Mouse (Mus musculus): ENCODE measurements around the gene AI597479. TPM values are rescaled to one million over a fixed set of nuclear protein-coding genes. Genes with fewer than 3 reads are reported as not detected.

The AI597479 gene
- polyA plus RNA-seq, 1 experiment from 2014 or later = 32.6 TPM

DNA sequence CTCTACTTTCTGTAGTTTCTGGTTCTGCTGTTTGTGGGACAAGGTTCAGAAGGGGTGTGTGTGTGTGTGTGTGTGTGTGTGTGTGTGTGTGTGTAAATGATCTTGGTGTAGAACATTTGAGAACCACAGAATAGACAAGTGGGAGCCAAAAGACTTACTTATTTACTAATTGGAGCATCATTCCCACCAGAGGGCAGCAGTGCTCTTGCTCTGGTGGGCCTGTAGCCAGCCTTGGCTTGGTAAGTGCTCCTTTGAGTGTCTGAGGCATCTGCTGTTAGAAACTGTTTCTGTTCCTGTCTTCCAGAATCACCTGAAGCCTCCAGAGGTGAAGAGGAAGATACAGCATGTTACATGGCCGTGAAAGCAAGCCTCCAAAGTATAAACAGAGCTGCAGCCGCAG, 14.4 kb downstream of the AI597479 start:
- no peak overlapping the region for H3K27ac ChIP-seq (ENCODE audit: low read length)
- no peaks in the 10 kb centered on the region for H3K4me1 ChIP-seq (replicated peaks; ENCODE audit: control insufficient read depth, insufficient read depth, low read length)
- no peaks in the 10 kb centered on the region for H3K9me3 ChIP-seq (ENCODE audit: control insufficient read depth, low read length)
- H3K36me3 ChIP-seq (ENCODE audit: control insufficient read depth, insufficient read depth, low read length) = peaks cover 24% of the 10 kb centered on the region
- no peak overlapping the region for H3K9ac ChIP-seq (ENCODE audit: low read length)
- 0 out of 2 replicates have a peak, but pooled peaks have one; percentile 34 for ATAC-seq (ENCODE audit: low read depth)
- no peak overlapping the region for H3K4me3 ChIP-seq (ENCODE audit: low read length)
- 88% methylated on average over 2 of the region's 2 CpGs for WGBS
- no peak overlapping the region for H3K4me2 ChIP-seq (ENCODE audit: low read depth, low read length)
- H3K27me3 ChIP-seq (ENCODE audit: control insufficient read depth, insufficient read depth, low read depth, low read length) = no peaks in the 10 kb centered on the region

DNA sequence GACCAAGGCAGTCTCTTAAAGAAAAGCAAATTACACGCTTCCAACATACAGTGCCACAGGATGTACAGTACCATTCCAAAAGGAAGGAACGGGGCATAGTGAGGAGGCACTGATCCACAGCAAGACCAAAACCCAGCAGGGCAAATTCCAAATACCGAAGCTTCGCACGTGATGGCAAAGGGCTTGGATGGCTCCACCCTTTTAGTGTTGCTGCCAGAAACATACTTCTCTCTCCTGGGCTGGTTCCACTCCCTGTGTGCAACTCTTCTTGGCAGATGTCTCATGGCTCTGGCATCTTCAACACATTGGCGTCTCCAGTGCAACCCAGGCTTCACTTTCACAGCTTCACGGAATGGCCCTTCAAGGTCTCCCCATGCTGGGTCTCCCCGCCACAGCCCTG, 18.9 kb downstream of the AI597479 start:
- Histone ChIP-seq H3K27ac (ENCODE audit: low read length) (no peak overlapping the region), H3K9ac (ENCODE audit: low read length) (no peak overlapping the region), H3K9me3 (ENCODE audit: control insufficient read depth, low read length) (no peaks in the 10 kb centered on the region), H3K4me2 (ENCODE audit: low read depth, low read length) (no peak overlapping the region), H3K4me3 (ENCODE audit: low read length) (no peak overlapping the region), H3K27me3 (ENCODE audit: control insufficient read depth, insufficient read depth, low read depth, low read length) (no peaks in the 10 kb centered on the region), H3K4me1 (replicated peaks; ENCODE audit: control insufficient read depth, insufficient read depth, low read length) (no peaks in the 10 kb centered on the region), H3K36me3 (ENCODE audit: control insufficient read depth, insufficient read depth, low read length) (peaks cover 24% of the 10 kb centered on the region)
- ATAC-seq (ENCODE audit: low read depth) = no peak
- WGBS = 92% methylated on average over 8 of the region's 8 CpGs

DNA sequence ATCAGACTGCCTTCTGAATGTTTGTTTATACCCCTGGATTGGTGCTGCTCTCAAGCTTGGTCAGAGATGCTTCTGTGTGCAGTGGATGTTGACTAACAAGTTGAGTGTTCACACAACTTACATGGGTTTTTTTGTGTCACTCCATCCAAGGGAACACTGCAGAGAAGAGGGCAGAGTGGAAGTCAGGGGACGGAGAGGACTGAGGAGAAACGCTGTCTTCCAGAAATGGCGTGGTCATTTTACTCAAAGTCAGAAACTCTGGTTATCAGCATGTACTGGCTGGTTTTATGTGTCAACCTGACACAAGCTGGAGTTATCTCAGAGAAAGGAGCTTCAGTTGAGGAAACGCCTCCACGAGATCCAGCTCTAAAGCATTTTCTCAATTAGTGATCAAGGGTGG, 22.4 kb downstream of the AI597479 start:
- no peaks in the 10 kb centered on the region for H3K4me1 ChIP-seq (replicated peaks; ENCODE audit: control insufficient read depth, insufficient read depth, low read length)
- no peak overlapping the region for H3K4me2 ChIP-seq (ENCODE audit: low read depth, low read length)
- no peak overlapping the region for H3K27ac ChIP-seq (ENCODE audit: low read length)
- H3K4me3 ChIP-seq (ENCODE audit: low read length) = no peak overlapping the region
- 91% methylated on average over 5 of the region's 5 CpGs for WGBS
- peaks cover 17% of the 10 kb centered on the region for H3K36me3 ChIP-seq (ENCODE audit: control insufficient read depth, insufficient read depth, low read length)
- ATAC-seq (ENCODE audit: low read depth) = no peak
- no peaks in the 10 kb centered on the region for H3K27me3 ChIP-seq (ENCODE audit: control insufficient read depth, insufficient read depth, low read depth, low read length)
- H3K9ac ChIP-seq (ENCODE audit: low read length) = no peak overlapping the region
- no peaks in the 10 kb centered on the region for H3K9me3 ChIP-seq (ENCODE audit: control insufficient read depth, low read length)

DNA sequence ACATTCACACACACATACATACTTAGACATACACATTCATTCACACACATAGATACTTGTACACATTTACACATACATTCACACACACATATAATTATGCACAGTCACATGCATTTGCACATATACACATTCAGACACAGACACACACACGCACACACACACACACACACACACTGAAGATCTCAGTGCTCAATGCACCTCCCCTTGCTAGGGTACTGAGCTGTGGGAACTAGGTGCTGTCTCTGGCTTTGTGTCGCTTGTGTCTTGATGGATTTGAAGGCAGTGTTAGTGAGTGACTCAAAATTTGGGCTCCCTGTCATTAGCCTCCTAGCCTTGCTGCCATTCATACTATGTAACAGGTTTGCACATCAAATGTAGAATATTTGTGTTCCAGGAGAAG, 24.1 kb downstream of the AI597479 start:
- H3K9ac ChIP-seq (ENCODE audit: low read length) = no peak overlapping the region
- no peaks in the 10 kb centered on the region for H3K27me3 ChIP-seq (ENCODE audit: control insufficient read depth, insufficient read depth, low read depth, low read length)
- peaks cover 10% of the 10 kb centered on the region for H3K36me3 ChIP-seq (ENCODE audit: control insufficient read depth, insufficient read depth, low read length)
- H3K27ac ChIP-seq (ENCODE audit: low read length) = no peak overlapping the region
- H3K4me1 ChIP-seq (replicated peaks; ENCODE audit: control insufficient read depth, insufficient read depth, low read length) = no peaks in the 10 kb centered on the region
- WGBS = 87% methylated on average over 2 of the region's 2 CpGs
- no peak overlapping the region for H3K4me2 ChIP-seq (ENCODE audit: low read depth, low read length)
- no peak for ATAC-seq (ENCODE audit: low read depth)
- no peak overlapping the region for H3K4me3 ChIP-seq (ENCODE audit: low read length)
- H3K9me3 ChIP-seq (ENCODE audit: control insufficient read depth, low read length) = no peaks in the 10 kb centered on the region

DNA sequence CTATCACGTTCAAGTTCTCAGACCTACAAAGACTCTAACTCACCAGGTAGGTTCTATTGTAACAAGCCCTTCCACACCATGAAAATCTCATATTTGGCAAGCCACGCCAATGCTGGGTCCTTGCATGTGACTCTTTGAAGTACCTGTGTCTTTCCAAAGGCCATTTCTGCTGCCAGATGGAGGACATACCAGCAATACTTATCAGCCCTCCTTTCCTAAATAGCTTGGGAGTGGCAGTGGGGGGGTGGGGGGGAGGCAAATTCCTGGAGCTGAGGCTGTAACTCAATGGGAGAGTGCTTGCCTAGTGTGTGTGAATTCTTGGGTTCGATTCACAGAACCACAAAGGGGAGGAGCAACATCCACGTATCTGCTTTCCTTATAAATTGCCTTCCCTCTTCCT, 26.2 kb downstream of the AI597479 start:
- no peaks in the 10 kb centered on the region for H3K27me3 ChIP-seq (ENCODE audit: control insufficient read depth, insufficient read depth, low read depth, low read length)
- peak; percentile 54; the same call in 1 of the 2 replicates for ATAC-seq (ENCODE audit: low read depth)
- no peak overlapping the region for H3K9ac ChIP-seq (ENCODE audit: low read length)
- no peaks in the 10 kb centered on the region for H3K9me3 ChIP-seq (ENCODE audit: control insufficient read depth, low read length)
- H3K4me1 ChIP-seq (replicated peaks; ENCODE audit: control insufficient read depth, insufficient read depth, low read length) = no peaks in the 10 kb centered on the region
- H3K4me3 ChIP-seq (ENCODE audit: low read length) = no peak overlapping the region
- H3K27ac ChIP-seq (ENCODE audit: low read length) = no peak overlapping the region
- H3K4me2 ChIP-seq (ENCODE audit: low read depth, low read length) = no peak overlapping the region
- no peaks in the 10 kb centered on the region for H3K36me3 ChIP-seq (ENCODE audit: control insufficient read depth, insufficient read depth, low read length)
- WGBS = 62% methylated on average over 4 of the region's 4 CpGs

DNA sequence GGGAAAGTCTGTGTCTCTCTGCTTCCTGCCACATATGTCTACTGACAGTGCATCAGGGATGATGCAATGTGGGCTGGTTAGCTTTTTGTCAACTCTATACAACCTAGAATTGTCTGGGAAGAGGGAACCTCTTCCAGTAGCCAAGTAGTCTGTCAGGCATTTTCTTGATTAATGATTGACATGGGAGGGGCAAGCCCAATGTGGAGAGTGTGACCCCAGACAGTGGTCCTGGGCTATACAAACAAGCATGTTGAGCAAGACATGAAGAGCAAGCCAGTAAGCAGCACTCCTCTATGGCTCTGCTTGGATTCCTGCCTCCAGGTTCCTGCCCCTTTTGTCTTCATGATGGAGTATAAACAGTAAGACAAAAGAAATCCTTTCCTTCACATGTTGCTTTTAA, 28.7 kb downstream of the AI597479 start:
- H3K4me3 ChIP-seq (ENCODE audit: low read length) = no peak overlapping the region
- H3K9ac ChIP-seq (ENCODE audit: low read length) = no peak overlapping the region
- H3K4me2 ChIP-seq (ENCODE audit: low read depth, low read length) = no peak overlapping the region
- no peaks in the 10 kb centered on the region for H3K4me1 ChIP-seq (replicated peaks; ENCODE audit: control insufficient read depth, insufficient read depth, low read length)
- no peak for ATAC-seq (ENCODE audit: low read depth)
- no peaks in the 10 kb centered on the region for H3K36me3 ChIP-seq (ENCODE audit: control insufficient read depth, insufficient read depth, low read length)
- no peaks in the 10 kb centered on the region for H3K27me3 ChIP-seq (ENCODE audit: control insufficient read depth, insufficient read depth, low read depth, low read length)
- H3K27ac ChIP-seq (ENCODE audit: low read length) = no peak overlapping the region
- no peaks in the 10 kb centered on the region for H3K9me3 ChIP-seq (ENCODE audit: control insufficient read depth, low read length)

DNA sequence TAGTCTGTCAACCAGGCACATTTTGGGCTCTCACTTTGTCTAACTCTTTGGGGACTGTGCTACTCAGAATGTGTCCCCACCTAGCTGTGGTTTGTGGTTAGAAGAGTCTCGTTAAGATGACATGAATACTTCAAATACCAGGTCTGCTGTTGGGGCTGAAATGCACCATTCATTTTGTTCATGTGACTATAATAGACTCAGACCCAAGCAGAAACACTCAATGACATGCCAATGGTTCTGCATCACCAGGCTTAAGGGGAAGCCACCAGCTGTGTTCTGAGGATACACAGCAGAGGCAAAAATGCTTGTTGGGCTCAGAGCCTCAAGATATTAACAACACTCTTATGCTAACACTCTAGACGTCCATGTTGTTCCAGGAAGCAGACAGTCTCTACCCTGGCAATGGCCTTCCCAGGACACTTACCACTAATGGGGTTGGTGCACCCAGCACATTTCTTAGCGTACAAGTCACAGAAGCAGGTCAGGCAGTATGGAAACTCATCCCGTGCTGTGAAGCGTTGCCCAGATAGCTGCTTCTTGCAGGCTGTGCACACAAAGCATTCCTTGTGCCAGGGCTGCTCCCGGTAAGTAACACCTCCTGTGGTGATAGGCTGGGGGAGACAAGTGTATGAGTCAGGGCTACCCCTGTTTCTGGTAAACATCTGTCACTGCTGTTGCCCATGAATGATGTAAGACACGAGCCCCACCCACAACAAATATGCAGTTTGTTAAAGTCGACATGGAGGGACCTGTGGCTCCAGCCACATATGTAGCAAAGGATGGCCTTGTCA, 29.5 kb downstream of the AI597479 start:
- no peak overlapping the region for H3K4me2 ChIP-seq (ENCODE audit: low read depth, low read length)
- H3K27me3 ChIP-seq (ENCODE audit: control insufficient read depth, insufficient read depth, low read depth, low read length) = no peaks in the 10 kb centered on the region
- no peak overlapping the region for H3K4me3 ChIP-seq (ENCODE audit: low read length)
- no peaks in the 10 kb centered on the region for H3K9me3 ChIP-seq (ENCODE audit: control insufficient read depth, low read length)
- 55% methylated on average over 8 of the region's 8 CpGs for WGBS
- no peak; the same call in 1 of the 2 replicates for ATAC-seq (ENCODE audit: low read depth)
- no peaks in the 10 kb centered on the region for H3K4me1 ChIP-seq (replicated peaks; ENCODE audit: control insufficient read depth, insufficient read depth, low read length)
- no peak overlapping the region for H3K9ac ChIP-seq (ENCODE audit: low read length)
- no peaks in the 10 kb centered on the region for H3K36me3 ChIP-seq (ENCODE audit: control insufficient read depth, insufficient read depth, low read length)
- H3K27ac ChIP-seq (ENCODE audit: low read length) = no peak overlapping the region

DNA sequence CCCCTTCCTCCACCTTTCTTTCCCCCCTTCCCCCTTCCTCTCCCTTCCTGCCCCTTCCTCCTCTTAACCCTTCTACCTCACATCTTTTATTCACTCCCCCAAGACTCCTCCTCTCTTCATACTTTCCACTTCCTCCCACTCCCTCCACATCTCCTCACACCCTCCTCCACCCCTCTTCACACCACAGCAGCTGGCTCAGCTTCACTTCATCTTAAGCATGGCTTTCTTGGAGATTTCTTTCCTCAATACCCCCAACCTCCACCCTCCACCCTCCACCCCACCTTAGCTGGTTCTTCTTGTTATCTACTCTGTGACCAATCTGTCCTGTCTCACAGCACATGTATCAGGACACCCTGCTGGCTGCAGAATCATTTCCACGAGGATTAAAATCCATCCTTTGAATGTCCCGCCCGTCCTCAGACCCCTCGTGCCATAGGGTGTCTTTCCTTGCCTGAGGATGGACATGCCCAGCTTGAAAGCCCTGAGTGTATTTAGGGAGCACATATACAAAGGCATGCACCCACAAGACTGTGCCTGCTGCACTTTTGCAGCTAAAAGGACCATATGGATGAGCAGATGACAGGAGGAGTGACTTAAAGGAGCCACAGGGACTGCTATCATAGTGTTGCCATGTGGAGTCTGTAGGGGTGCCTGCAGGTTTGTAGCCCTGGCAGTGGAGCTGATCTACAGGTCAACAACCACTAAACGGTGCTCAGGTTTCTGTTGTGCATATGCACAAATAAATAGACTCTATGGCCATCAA, 31.9 kb downstream of the AI597479 start:
- Histone ChIP-seq H3K36me3 (ENCODE audit: control insufficient read depth, insufficient read depth, low read length) (no peaks in the 10 kb centered on the region), H3K9ac (ENCODE audit: low read length) (no peak overlapping the region)
- no peak for ATAC-seq (ENCODE audit: low read depth)

DNA sequence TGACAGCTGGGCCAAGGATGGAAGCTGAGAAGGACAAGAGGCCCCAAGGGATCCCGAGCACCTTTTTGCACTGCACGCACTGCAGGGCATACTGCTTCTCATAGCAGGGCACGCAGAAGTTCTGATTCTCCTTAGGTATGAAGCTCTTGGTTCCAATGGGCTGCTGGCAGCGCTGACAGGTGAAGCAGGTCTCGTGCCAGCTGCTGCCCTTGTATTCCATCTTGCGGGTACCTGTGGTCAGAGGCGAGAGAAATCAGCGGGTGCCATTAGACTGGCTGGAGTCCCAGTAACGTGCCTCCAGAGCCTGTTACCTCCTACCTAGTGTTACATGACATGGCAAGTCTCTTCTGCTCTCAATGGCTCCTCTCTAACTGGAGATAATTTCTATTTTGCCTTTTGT, 33.1 kb downstream of the AI597479 start:
- H3K9ac ChIP-seq (ENCODE audit: low read length) = no peak overlapping the region
- H3K4me3 ChIP-seq (ENCODE audit: low read length) = no peak overlapping the region
- H3K4me2 ChIP-seq (ENCODE audit: low read depth, low read length) = no peak overlapping the region
- H3K9me3 ChIP-seq (ENCODE audit: control insufficient read depth, low read length) = no peaks in the 10 kb centered on the region
- H3K27ac ChIP-seq (ENCODE audit: low read length) = no peak overlapping the region
- 86% methylated on average over 9 of the region's 9 CpGs for WGBS
- H3K36me3 ChIP-seq (ENCODE audit: control insufficient read depth, insufficient read depth, low read length) = no peaks in the 10 kb centered on the region
- H3K27me3 ChIP-seq (ENCODE audit: control insufficient read depth, insufficient read depth, low read depth, low read length) = no peaks in the 10 kb centered on the region
- ATAC-seq (ENCODE audit: low read depth) = no peak
- H3K4me1 ChIP-seq (replicated peaks; ENCODE audit: control insufficient read depth, insufficient read depth, low read length) = no peaks in the 10 kb centered on the region

More for the DNA sequence above, 31.9 kb downstream of the AI597479 start:
- no peaks in the 10 kb centered on the region for H3K4me1 ChIP-seq (replicated peaks; ENCODE audit: control insufficient read depth, insufficient read depth, low read length)
- no peaks in the 10 kb centered on the region for H3K27me3 ChIP-seq (ENCODE audit: control insufficient read depth, insufficient read depth, low read depth, low read length)
- WGBS = 62% methylated on average over 5 of the region's 5 CpGs
- no peak overlapping the region for H3K4me2 ChIP-seq (ENCODE audit: low read depth, low read length)
- H3K27ac ChIP-seq (ENCODE audit: low read length) = no peak overlapping the region
- no peaks in the 10 kb centered on the region for H3K9me3 ChIP-seq (ENCODE audit: control insufficient read depth, low read length)
- no peak overlapping the region for H3K4me3 ChIP-seq (ENCODE audit: low read length)

Measured in lung, embryonic 16.5 days (tissue).